Mouse (Mus musculus): ENCODE measurements around the gene Cacna2d3. TPM values are rescaled to one million over a fixed set of nuclear protein-coding genes. Genes with fewer than 3 reads are reported as not detected.

Gene Cacna2d3
- polyA plus RNA-seq, 1 experiment from 2014 or later: 1.3 TPM

DNA sequence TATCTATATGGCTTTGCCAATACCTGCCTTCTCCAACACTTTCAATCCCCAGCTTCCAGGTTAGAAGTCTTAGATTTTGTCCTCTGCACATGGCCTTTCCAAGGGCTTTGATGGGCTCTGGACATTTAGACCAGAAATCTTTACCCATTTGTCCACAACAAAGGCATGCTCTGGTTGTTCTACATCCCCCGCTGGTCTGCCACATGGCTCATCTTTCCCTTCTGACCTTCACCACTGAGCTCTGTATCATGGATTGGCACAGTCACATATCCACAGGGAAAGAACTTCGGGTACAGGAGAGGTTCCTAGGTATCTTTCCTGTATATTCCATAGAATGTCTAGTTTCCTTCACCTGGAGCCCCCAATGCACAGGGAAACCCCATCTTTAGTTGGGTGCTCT is 387.4 kb downstream of the Cacna2d3 start:
- 0 out of 2 replicates have a peak, but pooled peaks cover 3% of the 10 kb centered on the region for H3K9me3 ChIP-seq (ENCODE audit: control insufficient read depth, low read length)
- H3K36me3 ChIP-seq (ENCODE audit: control insufficient read depth, insufficient read depth, low read length): no peaks in the 10 kb centered on the region
- no peak overlapping the region for H3K27ac ChIP-seq (replicated peaks in 1 of 2; ENCODE audit: control insufficient read depth in 1 of 2, insufficient read depth in 1 of 2, low read depth in 2 of 2, low read length in 2 of 2)
- no peak for ATAC-seq (ENCODE audit: insufficient number of reproducible peaks, insufficient read depth, low FRiP score, low read depth)
- no peaks in the 10 kb centered on the region for H3K4me1 ChIP-seq (ENCODE audit: control insufficient read depth in 2 of 2, insufficient read depth in 2 of 2, low read length in 2 of 2)
- 80% methylated on average over 2 of the region's 2 CpGs for WGBS
- H3K27me3 ChIP-seq (ENCODE audit: control insufficient read depth, insufficient read depth, low read length): no peaks in the 10 kb centered on the region
- H3K4me3 ChIP-seq (ENCODE audit: control insufficient read depth in 1 of 2, insufficient read depth in 1 of 2, low read depth in 1 of 2, low read length in 2 of 2): no peak overlapping the region
- H3K9ac ChIP-seq (ENCODE audit: low read length): no peak overlapping the region
- no peak overlapping the region for H3K4me2 ChIP-seq (ENCODE audit: low read length)

DNA sequence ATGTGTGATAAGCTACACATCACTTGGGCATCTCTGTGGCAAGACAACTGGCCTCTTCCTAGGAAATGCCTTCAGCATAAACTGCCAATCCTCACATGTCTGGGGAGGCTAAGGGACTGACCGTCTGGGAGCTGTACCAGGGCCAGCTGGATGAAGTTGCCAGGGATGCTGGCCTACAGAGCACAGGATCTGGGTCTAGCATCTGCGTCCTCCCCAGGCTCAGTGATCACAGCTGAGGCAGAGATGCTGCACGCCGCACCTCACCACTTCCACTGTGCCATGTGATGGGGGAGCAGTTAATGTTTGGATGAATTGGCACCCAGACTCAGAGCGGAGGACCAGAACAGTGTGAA is 397.3 kb downstream of the Cacna2d3 start:
- Histone ChIP-seq H3K27me3 (ENCODE audit: control insufficient read depth, insufficient read depth, low read length) (no peaks in the 10 kb centered on the region), H3K9ac (ENCODE audit: low read length) (no peak overlapping the region), H3K4me2 (ENCODE audit: low read length) (no peak overlapping the region), H3K4me3 (ENCODE audit: control insufficient read depth in 1 of 2, insufficient read depth in 1 of 2, low read depth in 1 of 2, low read length in 2 of 2) (no peak overlapping the region), H3K4me1 (ENCODE audit: control insufficient read depth in 2 of 2, insufficient read depth in 2 of 2, low read length in 2 of 2) (no peaks in the 10 kb centered on the region), H3K36me3 (ENCODE audit: control insufficient read depth, insufficient read depth, low read length) (no peaks in the 10 kb centered on the region), H3K27ac (replicated peaks in 1 of 2; ENCODE audit: control insufficient read depth in 1 of 2, insufficient read depth in 1 of 2, low read depth in 2 of 2, low read length in 2 of 2) (no peak overlapping the region), H3K9me3 (ENCODE audit: control insufficient read depth, low read length) (no peaks in the 10 kb centered on the region)
- ATAC-seq (ENCODE audit: insufficient number of reproducible peaks, insufficient read depth, low FRiP score, low read depth): no peak
- 77% methylated on average over 5 of the region's 5 CpGs for WGBS

DNA sequence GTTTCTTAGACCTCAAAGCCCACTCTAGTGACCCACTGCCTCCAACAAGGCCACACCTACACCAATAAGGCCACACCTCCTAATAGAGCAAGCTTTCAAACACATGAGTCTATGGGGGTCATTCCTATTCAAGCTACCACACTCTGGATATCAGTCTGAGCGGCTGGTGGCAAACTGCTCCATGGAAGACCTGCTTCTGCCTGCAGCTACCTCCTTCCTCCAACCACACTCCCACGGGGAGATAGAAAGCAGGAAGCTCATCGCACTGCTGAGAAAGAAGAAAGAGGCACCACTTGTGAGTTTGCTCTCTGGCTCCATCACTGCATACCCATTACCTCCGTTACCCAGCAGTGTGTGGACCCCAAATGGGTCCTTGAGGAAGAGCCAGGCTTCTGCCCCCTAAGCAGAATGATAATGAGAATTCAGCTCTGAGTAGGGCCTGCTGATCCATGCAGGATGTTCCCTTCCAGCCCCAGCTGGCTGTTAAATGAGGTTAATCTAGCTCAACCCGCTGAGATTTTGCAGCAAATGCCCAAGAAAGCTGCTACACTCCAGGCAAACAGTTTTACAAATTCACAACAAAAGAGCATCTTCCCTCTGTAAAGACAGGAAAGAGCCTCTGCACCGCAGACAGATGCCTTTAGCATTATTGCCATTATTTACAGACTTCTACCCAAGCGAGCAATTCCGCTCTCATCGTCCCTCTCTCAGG is 397.8 kb downstream of the Cacna2d3 start:
- Histone ChIP-seq H3K4me3 (ENCODE audit: control insufficient read depth in 1 of 2, insufficient read depth in 1 of 2, low read depth in 1 of 2, low read length in 2 of 2) (no peak overlapping the region), H3K9me3 (ENCODE audit: control insufficient read depth, low read length) (no peaks in the 10 kb centered on the region), H3K27ac (replicated peaks in 1 of 2; ENCODE audit: control insufficient read depth in 1 of 2, insufficient read depth in 1 of 2, low read depth in 2 of 2, low read length in 2 of 2) (no peak overlapping the region), H3K36me3 (ENCODE audit: control insufficient read depth, insufficient read depth, low read length) (no peaks in the 10 kb centered on the region), H3K9ac (ENCODE audit: low read length) (no peak overlapping the region), H3K4me2 (ENCODE audit: low read length) (no peak overlapping the region), H3K27me3 (ENCODE audit: control insufficient read depth, insufficient read depth, low read length) (no peaks in the 10 kb centered on the region), H3K4me1 (ENCODE audit: control insufficient read depth in 2 of 2, insufficient read depth in 2 of 2, low read length in 2 of 2) (no peaks in the 10 kb centered on the region)
- WGBS: 79% methylated on average over 9 of the region's 9 CpGs
- ATAC-seq (ENCODE audit: insufficient number of reproducible peaks, insufficient read depth, low FRiP score, low read depth): no peak

DNA sequence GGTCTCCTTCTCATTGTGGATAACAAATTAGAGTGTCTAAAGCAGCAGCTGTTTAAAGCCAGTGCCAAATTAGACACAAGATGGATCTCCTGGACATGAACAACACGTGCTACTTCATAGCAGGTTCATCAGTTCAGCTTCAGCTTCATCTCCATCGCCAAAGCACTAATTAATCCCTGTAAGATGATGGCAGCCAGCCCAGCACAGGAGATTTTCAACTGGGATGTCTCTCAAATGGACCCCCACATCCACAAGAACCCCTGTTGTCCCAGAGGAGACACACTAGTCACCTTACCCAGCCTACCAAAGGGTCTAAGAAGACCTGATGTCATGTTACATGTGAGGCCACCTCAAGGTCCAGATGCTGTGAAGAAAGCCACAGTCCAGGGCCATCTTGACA is 408.2 kb downstream of the Cacna2d3 start:
- ATAC-seq (ENCODE audit: insufficient number of reproducible peaks, insufficient read depth, low FRiP score, low read depth): no peak
- Histone ChIP-seq H3K4me3 (ENCODE audit: control insufficient read depth in 1 of 2, insufficient read depth in 1 of 2, low read depth in 1 of 2, low read length in 2 of 2) (no peak overlapping the region), H3K4me1 (ENCODE audit: control insufficient read depth in 2 of 2, insufficient read depth in 2 of 2, low read length in 2 of 2) (no peaks in the 10 kb centered on the region), H3K27me3 (ENCODE audit: control insufficient read depth, insufficient read depth, low read length) (no peaks in the 10 kb centered on the region), H3K9me3 (ENCODE audit: control insufficient read depth, low read length) (no peaks in the 10 kb centered on the region), H3K9ac (ENCODE audit: low read length) (no peak overlapping the region), H3K4me2 (ENCODE audit: low read length) (no peak overlapping the region), H3K27ac (replicated peaks in 1 of 2; ENCODE audit: control insufficient read depth in 1 of 2, insufficient read depth in 1 of 2, low read depth in 2 of 2, low read length in 2 of 2) (no peak overlapping the region), H3K36me3 (ENCODE audit: control insufficient read depth, insufficient read depth, low read length) (no peaks in the 10 kb centered on the region)
- 68% methylated on average over 2 of the region's 2 CpGs for WGBS

DNA sequence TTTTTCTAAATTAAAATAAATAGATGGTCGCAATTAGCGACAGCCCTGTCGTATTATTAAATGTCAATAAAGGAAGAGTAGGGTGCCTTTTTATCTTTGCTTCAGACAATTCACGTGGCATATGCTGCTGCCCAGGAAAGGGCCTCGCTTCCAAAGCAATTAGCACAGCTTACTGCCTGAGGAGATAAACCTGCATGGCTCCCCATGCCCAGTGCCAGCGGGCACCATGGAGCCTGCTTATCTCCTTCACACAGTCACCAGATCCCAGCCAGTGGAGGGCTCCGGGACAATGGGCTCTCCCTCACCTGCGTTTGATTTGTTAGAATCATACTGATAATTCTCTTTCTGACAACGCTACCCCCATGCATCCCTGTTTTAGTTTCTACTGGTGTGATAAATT is 416.0 kb downstream of the Cacna2d3 start:
- Histone ChIP-seq H3K27me3 (ENCODE audit: control insufficient read depth, insufficient read depth, low read length) (no peaks in the 10 kb centered on the region), H3K36me3 (ENCODE audit: control insufficient read depth, insufficient read depth, low read length) (no peaks in the 10 kb centered on the region), H3K4me2 (ENCODE audit: low read length) (no peak overlapping the region), H3K4me1 (ENCODE audit: control insufficient read depth in 2 of 2, insufficient read depth in 2 of 2, low read length in 2 of 2) (no peaks in the 10 kb centered on the region), H3K9me3 (ENCODE audit: control insufficient read depth, low read length) (no peaks in the 10 kb centered on the region), H3K4me3 (ENCODE audit: control insufficient read depth in 1 of 2, insufficient read depth in 1 of 2, low read depth in 1 of 2, low read length in 2 of 2) (no peak overlapping the region), H3K27ac (replicated peaks in 1 of 2; ENCODE audit: control insufficient read depth in 1 of 2, insufficient read depth in 1 of 2, low read depth in 2 of 2, low read length in 2 of 2) (no peak overlapping the region), H3K9ac (ENCODE audit: low read length) (no peak overlapping the region)
- WGBS: 75% methylated on average over 9 of the region's 9 CpGs
- ATAC-seq (ENCODE audit: insufficient number of reproducible peaks, insufficient read depth, low FRiP score, low read depth): no peak

DNA sequence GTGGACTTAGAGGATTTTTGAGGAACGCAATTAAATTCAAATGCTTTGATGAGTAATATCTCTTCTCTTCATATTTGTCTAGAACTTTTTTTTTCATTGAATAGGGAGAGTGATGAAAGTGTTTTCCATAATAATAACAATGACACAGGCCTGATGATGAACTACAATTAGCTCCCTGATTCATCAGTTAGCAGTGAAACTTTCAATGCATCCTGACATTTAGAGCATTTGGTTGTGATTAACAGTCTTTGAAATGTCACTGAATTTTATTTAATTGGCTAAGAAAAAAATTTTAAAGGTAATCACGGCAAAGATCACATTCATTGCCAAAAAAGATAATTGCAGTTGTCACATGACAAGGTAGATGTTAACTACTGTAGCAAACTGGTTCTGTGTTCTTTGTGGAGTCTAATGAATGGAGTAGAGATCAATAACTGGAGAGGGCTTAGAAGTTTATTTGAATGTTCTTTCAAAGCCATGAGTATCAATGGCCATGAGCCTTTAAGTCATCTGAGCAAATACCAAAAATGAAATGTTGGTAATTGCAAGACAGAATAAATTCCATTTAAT is 425.4 kb downstream of the Cacna2d3 start:
- no peaks in the 10 kb centered on the region for H3K9me3 ChIP-seq (ENCODE audit: control insufficient read depth, low read length)
- ATAC-seq (ENCODE audit: insufficient number of reproducible peaks, insufficient read depth, low FRiP score, low read depth): no peak
- no peaks in the 10 kb centered on the region for H3K27me3 ChIP-seq (ENCODE audit: control insufficient read depth, insufficient read depth, low read length)
- no peaks in the 10 kb centered on the region for H3K4me1 ChIP-seq (ENCODE audit: control insufficient read depth in 2 of 2, insufficient read depth in 2 of 2, low read length in 2 of 2)
- H3K27ac ChIP-seq (replicated peaks in 1 of 2; ENCODE audit: control insufficient read depth in 1 of 2, insufficient read depth in 1 of 2, low read depth in 2 of 2, low read length in 2 of 2): no peak overlapping the region
- H3K4me2 ChIP-seq (ENCODE audit: low read length): no peak overlapping the region
- H3K36me3 ChIP-seq (ENCODE audit: control insufficient read depth, insufficient read depth, low read length): no peaks in the 10 kb centered on the region
- 81% methylated on average over 2 of the region's 2 CpGs for WGBS
- H3K9ac ChIP-seq (ENCODE audit: low read length): no peak overlapping the region
- no peak overlapping the region for H3K4me3 ChIP-seq (ENCODE audit: control insufficient read depth in 1 of 2, insufficient read depth in 1 of 2, low read depth in 1 of 2, low read length in 2 of 2)

DNA sequence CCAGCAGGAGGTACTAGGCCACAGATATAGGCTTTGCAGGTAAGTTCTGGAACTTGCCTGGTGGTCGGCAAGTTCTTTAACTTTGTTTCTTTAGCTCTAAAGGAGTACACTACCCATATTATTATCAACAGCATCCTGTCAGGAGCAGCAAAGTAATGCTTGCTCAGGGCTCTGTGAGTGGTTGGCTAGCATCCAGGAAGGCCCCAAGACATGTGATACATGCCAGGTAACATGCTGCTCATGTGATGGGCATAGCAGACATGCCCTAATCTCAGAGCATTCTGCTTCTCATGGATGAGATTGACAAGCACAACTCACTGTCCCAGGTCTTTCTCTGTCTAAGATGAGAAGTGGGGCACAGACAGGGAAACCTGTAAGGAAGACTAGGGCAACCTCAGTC is 442.8 kb downstream of the Cacna2d3 start:
- Histone ChIP-seq H3K27me3 (ENCODE audit: control insufficient read depth, insufficient read depth, low read length) (no peaks in the 10 kb centered on the region), H3K36me3 (ENCODE audit: control insufficient read depth, insufficient read depth, low read length) (no peaks in the 10 kb centered on the region), H3K9ac (ENCODE audit: low read length) (no peak overlapping the region), H3K27ac (replicated peaks in 1 of 2; ENCODE audit: control insufficient read depth in 1 of 2, insufficient read depth in 1 of 2, low read depth in 2 of 2, low read length in 2 of 2) (no peak overlapping the region), H3K9me3 (ENCODE audit: control insufficient read depth, low read length) (no peaks in the 10 kb centered on the region), H3K4me2 (ENCODE audit: low read length) (no peak overlapping the region), H3K4me3 (ENCODE audit: control insufficient read depth in 1 of 2, insufficient read depth in 1 of 2, low read depth in 1 of 2, low read length in 2 of 2) (no peak overlapping the region), H3K4me1 (ENCODE audit: control insufficient read depth in 2 of 2, insufficient read depth in 2 of 2, low read length in 2 of 2) (peaks cover 1 to 10% of the 10 kb centered on the region in 2 experiments; a peak in 1 of 4 replicates)
- no peak for ATAC-seq (ENCODE audit: insufficient number of reproducible peaks, insufficient read depth, low FRiP score, low read depth)
- 42% methylated on average over 1 of the region's 1 CpGs for WGBS

DNA sequence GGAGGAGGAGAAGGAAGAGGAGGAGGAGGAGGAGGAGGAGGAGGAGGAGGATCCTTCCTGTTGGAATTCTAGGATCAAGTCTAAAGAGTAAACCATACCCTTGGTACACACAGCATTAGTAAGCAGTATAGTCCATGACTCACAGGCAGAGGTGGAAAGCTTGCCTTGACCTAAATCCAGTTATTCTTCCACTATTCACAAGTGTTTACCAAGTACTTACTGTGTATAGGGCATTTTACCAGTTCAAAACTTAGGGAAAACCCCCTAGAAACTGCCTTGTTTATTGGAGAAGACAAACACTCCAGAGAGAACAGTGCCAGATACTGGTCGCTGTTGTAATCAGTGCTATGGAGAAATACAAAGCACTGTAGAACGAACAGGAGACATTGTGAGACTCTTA is 443.3 kb downstream of the Cacna2d3 start:
- Histone ChIP-seq H3K4me2 (ENCODE audit: low read length) (no peak overlapping the region), H3K4me3 (ENCODE audit: control insufficient read depth in 1 of 2, insufficient read depth in 1 of 2, low read depth in 1 of 2, low read length in 2 of 2) (no peak overlapping the region), H3K36me3 (ENCODE audit: control insufficient read depth, insufficient read depth, low read length) (no peaks in the 10 kb centered on the region), H3K4me1 (ENCODE audit: control insufficient read depth in 2 of 2, insufficient read depth in 2 of 2, low read length in 2 of 2) (0 out of 4 replicates have a peak, but pooled peaks cover 0 to 5% of the 10 kb centered on the region in 2 experiments), H3K27me3 (ENCODE audit: control insufficient read depth, insufficient read depth, low read length) (no peaks in the 10 kb centered on the region), H3K27ac (replicated peaks in 1 of 2; ENCODE audit: control insufficient read depth in 1 of 2, insufficient read depth in 1 of 2, low read depth in 2 of 2, low read length in 2 of 2) (no peak overlapping the region), H3K9ac (ENCODE audit: low read length) (no peak overlapping the region), H3K9me3 (ENCODE audit: control insufficient read depth, low read length) (no peaks in the 10 kb centered on the region)
- no peak for ATAC-seq (ENCODE audit: insufficient number of reproducible peaks, insufficient read depth, low FRiP score, low read depth)
- 79% methylated on average over 2 of the region's 2 CpGs for WGBS
